Mouse (Mus musculus): ENCODE measurements around the gene Xxylt1. TPM values are rescaled to one million over a fixed set of nuclear protein-coding genes. Genes with fewer than 3 reads are reported as not detected.

Xxylt1 gene
- total and polyA plus RNA-seq, 3 experiments = 4.0 to 7.4 (median 5.6) TPM

DNA sequence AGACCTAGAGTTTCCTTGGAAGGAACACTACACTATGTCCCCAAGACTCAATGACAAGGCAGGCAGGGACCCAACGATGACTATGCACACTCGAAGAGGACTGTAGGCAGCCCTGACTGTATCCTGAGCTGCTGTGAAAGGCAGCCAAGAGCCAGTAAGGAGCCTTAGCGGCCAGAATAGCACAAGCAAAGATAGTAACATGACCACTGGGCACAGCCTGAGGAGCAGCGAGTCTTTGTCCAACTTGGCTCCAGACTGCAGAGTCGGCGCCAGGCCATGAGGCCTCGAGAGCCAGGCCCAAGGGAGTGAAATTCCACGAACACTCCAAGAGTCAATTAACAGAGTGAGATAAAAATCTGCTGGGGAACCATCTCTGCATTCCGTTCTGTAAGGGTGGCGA, 99.9 kb downstream of the Xxylt1 start:
- no peaks in the 10 kb centered on the region; the same call in 1 of the 2 replicates for H3K4me1 ChIP-seq (ENCODE audit: insufficient read depth, low read depth, low read length)
- no peak overlapping the region for H3K4me3 ChIP-seq (ENCODE audit: low read depth, low read length)
- H3K36me3 ChIP-seq (replicated peaks) = peaks cover 30% of the 10 kb centered on the region
- no peak for TF ChIP-seq GATA2 (IDR thresholded peaks at IDR 0.05; ENCODE audit: borderline replicate concordance, low read depth, low read length)
- no peak for TF ChIP-seq CTCF (IDR thresholded peaks at IDR 0.05; ENCODE audit: low read depth, low read length)
- TF ChIP-seq POLR2AphosphoS5 (IDR thresholded peaks at IDR 0.05; ENCODE audit: insufficient replicate concordance, low read depth, low read length) = no peak
- no peak for TF ChIP-seq GATA1 (IDR thresholded peaks at IDR 0.05; ENCODE audit: borderline replicate concordance, low read length)
- no peak for TF ChIP-seq TAL1 (conservative IDR thresholded peaks at IDR 0.05; ENCODE audit: low read depth, low read length)
- no peaks in the 10 kb centered on the region for H3K27me3 ChIP-seq (ENCODE audit: insufficient read depth, low read length)
- H3K9me3 ChIP-seq (replicated peaks) = no peaks in the 10 kb centered on the region
- ATAC-seq (ENCODE audit: extremely low read depth, insufficient number of reproducible peaks, low FRiP score, poor library complexity, severe bottlenecking) = no peak
- DNase-seq (ENCODE audit: low spot score) = no peak

DNA sequence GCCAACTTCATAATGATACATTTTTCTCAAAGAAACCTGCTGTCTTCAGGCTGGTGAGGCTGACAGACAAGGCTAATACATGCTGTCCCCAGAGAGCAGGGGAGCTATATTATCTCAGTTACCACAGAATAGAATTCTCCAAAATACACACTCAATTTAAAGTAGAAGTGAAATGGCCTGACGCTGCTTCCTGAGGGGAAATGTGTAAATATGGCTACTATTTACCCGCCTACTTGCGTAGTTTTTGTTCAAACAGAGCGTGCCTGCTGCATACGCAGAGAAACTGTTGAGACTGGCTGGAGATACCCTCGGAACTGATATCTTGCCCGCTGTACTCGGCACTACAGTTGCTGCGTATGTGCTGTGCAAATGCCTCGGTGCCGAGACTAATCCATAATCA, 101.3 kb downstream of the Xxylt1 start:
- no peak for ATAC-seq (ENCODE audit: extremely low read depth, insufficient number of reproducible peaks, low FRiP score, poor library complexity, severe bottlenecking)
- H3K36me3 ChIP-seq (replicated peaks) = peaks cover 27% of the 10 kb centered on the region
- H3K4me1 ChIP-seq (ENCODE audit: insufficient read depth, low read depth, low read length) = no peaks in the 10 kb centered on the region; the same call in 1 of the 2 replicates
- H3K9me3 ChIP-seq (replicated peaks) = no peaks in the 10 kb centered on the region
- no peak for TF ChIP-seq TAL1 (conservative IDR thresholded peaks at IDR 0.05; ENCODE audit: low read depth, low read length)
- TF ChIP-seq POLR2AphosphoS5 (IDR thresholded peaks at IDR 0.05; ENCODE audit: insufficient replicate concordance, low read depth, low read length) = no peak
- no peak for TF ChIP-seq GATA1 (IDR thresholded peaks at IDR 0.05; ENCODE audit: borderline replicate concordance, low read length)
- TF ChIP-seq CTCF (IDR thresholded peaks at IDR 0.05; ENCODE audit: low read depth, low read length) = no peak
- no peak for TF ChIP-seq GATA2 (IDR thresholded peaks at IDR 0.05; ENCODE audit: borderline replicate concordance, low read depth, low read length)
- H3K27me3 ChIP-seq (ENCODE audit: insufficient read depth, low read length) = no peaks in the 10 kb centered on the region
- no peak for DNase-seq (ENCODE audit: low spot score)
- no peak overlapping the region for H3K4me3 ChIP-seq (ENCODE audit: low read depth, low read length)

DNA sequence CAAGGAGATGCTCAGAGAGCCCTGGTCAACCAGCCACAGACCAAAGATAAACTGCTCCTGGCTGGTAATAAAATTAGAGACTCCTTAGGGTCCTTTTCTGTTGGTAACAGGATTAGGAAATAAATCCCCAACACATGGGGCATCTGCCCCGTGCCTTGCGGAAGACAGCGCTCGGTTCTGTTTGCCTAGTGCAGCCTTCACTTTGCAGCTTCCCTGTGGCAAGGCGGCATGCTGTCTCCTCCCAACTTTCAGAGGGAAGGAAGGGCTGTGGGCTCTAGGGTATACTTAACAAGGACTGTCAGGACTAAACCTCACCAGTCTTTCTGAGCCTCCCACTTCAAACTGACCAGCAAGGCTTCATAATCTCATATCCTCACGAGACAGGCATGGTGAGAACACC, 103.5 kb downstream of the Xxylt1 start:
- no peaks in the 10 kb centered on the region; the same call in 1 of the 2 replicates for H3K4me1 ChIP-seq (ENCODE audit: insufficient read depth, low read depth, low read length)
- no peak for ATAC-seq (ENCODE audit: extremely low read depth, insufficient number of reproducible peaks, low FRiP score, poor library complexity, severe bottlenecking)

DNA sequence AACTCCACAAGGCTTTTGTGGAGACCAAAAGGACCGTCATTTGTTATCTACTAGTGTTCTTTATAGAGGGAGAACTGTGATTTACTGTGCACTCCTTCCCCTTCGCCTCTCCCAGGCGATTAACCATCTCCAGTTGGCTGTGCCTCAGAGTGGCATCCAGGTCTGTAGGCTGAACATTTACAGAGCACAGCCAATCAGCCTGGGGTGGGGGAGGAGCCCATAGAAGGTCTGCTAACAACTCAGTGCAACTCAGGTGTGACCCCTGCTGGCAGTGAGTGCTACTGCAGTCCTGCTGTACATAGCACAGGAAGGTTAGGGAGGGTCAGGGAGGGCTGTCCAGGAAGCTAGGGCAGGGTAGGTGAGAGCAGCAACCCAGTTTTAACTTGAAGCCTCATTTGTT, 104.0 kb downstream of the Xxylt1 start:
- peak; percentile 57 for ATAC-seq (ENCODE audit: extremely low read depth, insufficient number of reproducible peaks, low FRiP score, poor library complexity, severe bottlenecking)

More for the DNA sequence above, 103.5 kb downstream of the Xxylt1 start:
- Histone ChIP-seq H3K36me3 (replicated peaks) (peaks cover 26% of the 10 kb centered on the region), H3K27me3 (ENCODE audit: insufficient read depth, low read length) (no peaks in the 10 kb centered on the region), H3K9me3 (replicated peaks) (no peaks in the 10 kb centered on the region), H3K4me3 (ENCODE audit: low read depth, low read length) (no peak overlapping the region)
- no peak for DNase-seq (ENCODE audit: low spot score)
- TF ChIP-seq GATA1 (IDR thresholded peaks at IDR 0.05; ENCODE audit: borderline replicate concordance, low read length) = no peak
- no peak for TF ChIP-seq GATA2 (IDR thresholded peaks at IDR 0.05; ENCODE audit: borderline replicate concordance, low read depth, low read length)
- no peak for TF ChIP-seq CTCF (IDR thresholded peaks at IDR 0.05; ENCODE audit: low read depth, low read length)
- no peak for TF ChIP-seq POLR2AphosphoS5 (IDR thresholded peaks at IDR 0.05; ENCODE audit: insufficient replicate concordance, low read depth, low read length)
- no peak for TF ChIP-seq TAL1 (conservative IDR thresholded peaks at IDR 0.05; ENCODE audit: low read depth, low read length)

DNA sequence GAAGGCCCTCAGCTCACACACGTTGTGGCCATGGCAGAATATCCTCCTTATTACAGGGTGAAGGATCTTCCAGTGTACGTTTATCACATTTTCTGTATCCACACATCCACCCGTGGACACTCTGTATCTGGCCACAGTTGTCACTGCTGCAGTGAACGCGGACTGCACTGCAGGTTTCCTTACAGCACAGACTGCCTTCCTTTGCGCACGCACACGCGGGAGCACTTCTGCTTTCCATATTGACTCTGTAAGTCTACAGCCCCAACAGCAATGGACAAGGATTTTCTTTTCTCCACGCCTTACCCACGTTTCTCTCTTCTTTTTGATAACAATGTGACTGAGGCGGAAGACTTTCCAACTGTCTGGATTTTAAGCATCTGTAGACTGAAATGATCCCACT, 106.7 kb downstream of the Xxylt1 start:
- Histone ChIP-seq H3K9me3 (replicated peaks) (no peaks in the 10 kb centered on the region), H3K27me3 (ENCODE audit: insufficient read depth, low read length) (no peaks in the 10 kb centered on the region), H3K4me3 (ENCODE audit: low read depth, low read length) (no peak overlapping the region), H3K36me3 (replicated peaks) (peaks cover 32% of the 10 kb centered on the region), H3K4me1 (ENCODE audit: insufficient read depth, low read depth, low read length) (no peaks in the 10 kb centered on the region; the same call in 1 of the 2 replicates)
- no peak for DNase-seq (ENCODE audit: low spot score)
- ATAC-seq (ENCODE audit: extremely low read depth, insufficient number of reproducible peaks, low FRiP score, poor library complexity, severe bottlenecking) = no peak
- TF ChIP-seq POLR2AphosphoS5 (IDR thresholded peaks at IDR 0.05; ENCODE audit: insufficient replicate concordance, low read depth, low read length) (no peak), TAL1 (conservative IDR thresholded peaks at IDR 0.05; ENCODE audit: low read depth, low read length) (no peak), GATA1 (IDR thresholded peaks at IDR 0.05; ENCODE audit: borderline replicate concordance, low read length) (no peak), CTCF (IDR thresholded peaks at IDR 0.05; ENCODE audit: low read depth, low read length) (no peak), GATA2 (IDR thresholded peaks at IDR 0.05; ENCODE audit: borderline replicate concordance, low read depth, low read length) (no peak)

More for the DNA sequence above, 104.0 kb downstream of the Xxylt1 start:
- Histone ChIP-seq H3K4me1 (ENCODE audit: insufficient read depth, low read depth, low read length) (no peaks in the 10 kb centered on the region; the same call in 1 of the 2 replicates), H3K36me3 (replicated peaks) (peaks cover 29% of the 10 kb centered on the region), H3K4me3 (ENCODE audit: low read depth, low read length) (no peak overlapping the region), H3K27me3 (ENCODE audit: insufficient read depth, low read length) (no peaks in the 10 kb centered on the region), H3K9me3 (replicated peaks) (no peaks in the 10 kb centered on the region)
- TF ChIP-seq GATA2 (IDR thresholded peaks at IDR 0.05; ENCODE audit: borderline replicate concordance, low read depth, low read length) (no peak), CTCF (IDR thresholded peaks at IDR 0.05; ENCODE audit: low read depth, low read length) (peak; percentile 94)
- DNase-seq (ENCODE audit: low spot score) = peak; percentile 69

GRCm38 (mm10) chr16:30973416-30973815, 107.8 kb downstream of the Xxylt1 start:
- no peak overlapping the region for H3K4me3 ChIP-seq (ENCODE audit: low read depth, low read length)
- no peaks in the 10 kb centered on the region; the same call in 1 of the 2 replicates for H3K4me1 ChIP-seq (ENCODE audit: insufficient read depth, low read depth, low read length)
- H3K27me3 ChIP-seq (ENCODE audit: insufficient read depth, low read length) = no peaks in the 10 kb centered on the region
- no peak for TF ChIP-seq CTCF (IDR thresholded peaks at IDR 0.05; ENCODE audit: low read depth, low read length)
- no peak for TF ChIP-seq POLR2AphosphoS5 (IDR thresholded peaks at IDR 0.05; ENCODE audit: insufficient replicate concordance, low read depth, low read length)
- no peaks in the 10 kb centered on the region for H3K9me3 ChIP-seq (replicated peaks)
- DNase-seq (ENCODE audit: low spot score) (no peak), ATAC-seq (ENCODE audit: extremely low read depth, insufficient number of reproducible peaks, low FRiP score, poor library complexity, severe bottlenecking) (no peak)
- H3K36me3 ChIP-seq (replicated peaks) = peaks cover 41% of the 10 kb centered on the region

All from G1E (cell line).